Mouse (Mus musculus): ENCODE results near the gene Gm20521. TPM values are rescaled to one million over a fixed set of nuclear protein-coding genes. Genes with fewer than 3 reads are reported as not detected.
A peak's percentile ranks its signal among the peaks of the same experiment; 100 is the strongest.

Gm20521 gene
- polyA plus RNA-seq, 1 experiment from 2014 or later: not detected

- no peak overlapping the region for H3K27ac ChIP-seq (ENCODE audit: low read depth, low read length)
- ATAC-seq: no peak
- no peak overlapping the region for H3K4me3 ChIP-seq (ENCODE audit: low read depth, low read length)
- H3K9me3 ChIP-seq (replicated peaks; ENCODE audit: control insufficient read depth, low read length): no peaks in the 10 kb centered on the region
- no peak overlapping the region for H3K4me2 ChIP-seq (ENCODE audit: low read length)
- no peaks in the 10 kb centered on the region for H3K27me3 ChIP-seq (replicated peaks; ENCODE audit: control insufficient read depth, insufficient read depth, low read length)
- DNase-seq (ENCODE audit: low spot score): no peak
- no peak overlapping the region for H3K9ac ChIP-seq (ENCODE audit: low read length)
- H3K4me1 ChIP-seq (ENCODE audit: control insufficient read depth, insufficient read depth, low read length): peaks cover 9% of the 10 kb centered on the region; the same call in 1 of the 2 replicates
- WGBS: 87% methylated on average over 7 of the region's 7 CpGs
- peaks cover 55% of the 10 kb centered on the region for H3K36me3 ChIP-seq (ENCODE audit: control insufficient read depth, insufficient read depth, low read length)
These were observed 25.4 kb downstream of the Gm20521 start for GRCm38 (mm10) chr14:54908682-54909081.

- Histone ChIP-seq H3K27ac (ENCODE audit: low read depth, low read length) (peak overlapping the region; percentile 82), H3K4me2 (ENCODE audit: low read length) (peak overlapping the region; percentile 95), H3K9me3 (replicated peaks; ENCODE audit: control insufficient read depth, low read length) (no peaks in the 10 kb centered on the region), H3K4me1 (ENCODE audit: control insufficient read depth, insufficient read depth, low read length) (peaks cover 9% of the 10 kb centered on the region; the same call in 1 of the 2 replicates), H3K9ac (ENCODE audit: low read length) (peak overlapping the region; percentile 98), H3K4me3 (ENCODE audit: low read depth, low read length) (peak overlapping the region; percentile 96), H3K27me3 (replicated peaks; ENCODE audit: control insufficient read depth, insufficient read depth, low read length) (no peaks in the 10 kb centered on the region), H3K36me3 (ENCODE audit: control insufficient read depth, insufficient read depth, low read length) (peaks cover 50% of the 10 kb centered on the region)
- ATAC-seq (peak; percentile 68), DNase-seq (ENCODE audit: low spot score) (peak; percentile 31)
- WGBS: 2% methylated on average over 57 of the region's 69 CpGs
These were observed 29.0 kb downstream of the Gm20521 start for GRCm38 (mm10) chr14:54912109-54912850.

GRCm38 (mm10) chr14:54912886-54913285, 29.6 kb downstream of the Gm20521 start, which contains the start of gene Slc22a17:
TSS of gene Slc22a17 (minus strand) at chr14:54913132.
- Histone ChIP-seq H3K27me3 (replicated peaks; ENCODE audit: control insufficient read depth, insufficient read depth, low read length) (no peaks in the 10 kb centered on the region), H3K4me2 (ENCODE audit: low read length) (peak within 1 kb of the TSS; percentile 95), H3K36me3 (ENCODE audit: control insufficient read depth, insufficient read depth, low read length) (peaks cover 50% of the 10 kb centered on the region), H3K27ac (ENCODE audit: low read depth, low read length) (peak within 1 kb of the TSS; percentile 82), H3K4me3 (ENCODE audit: low read depth, low read length) (peak within 1 kb of the TSS; percentile 96), H3K4me1 (ENCODE audit: control insufficient read depth, insufficient read depth, low read length) (peaks cover 9% of the 10 kb centered on the region; the same call in 1 of the 2 replicates), H3K9me3 (replicated peaks; ENCODE audit: control insufficient read depth, low read length) (no peaks in the 10 kb centered on the region), H3K9ac (ENCODE audit: low read length) (peak within 1 kb of the TSS; percentile 98)
- peak; percentile 96 for DNase-seq (ENCODE audit: low spot score)
- WGBS: 0% methylated on average over 28 of the region's 28 CpGs
- ATAC-seq: peak; percentile 97

DNA sequence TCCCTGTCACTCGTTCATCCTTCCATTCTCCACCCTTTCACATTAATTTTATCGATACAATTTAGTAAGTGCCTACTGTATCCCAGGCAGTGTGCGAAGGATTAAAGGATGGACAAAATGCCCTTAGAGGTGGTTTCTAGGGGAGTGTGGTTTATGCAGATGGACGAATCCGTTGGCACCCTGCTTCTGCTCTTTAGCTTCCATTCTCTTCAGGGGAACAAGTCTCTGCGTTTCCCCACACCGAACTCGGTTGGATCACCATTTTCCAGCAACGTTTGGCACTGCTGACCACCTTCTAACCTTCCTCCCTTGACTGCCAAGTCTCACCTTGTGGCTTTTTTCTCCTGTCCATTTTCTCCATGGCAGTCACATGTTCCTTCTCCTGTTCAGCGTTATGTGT, 30.1 kb downstream of the Gm20521 start:
- H3K9me3 ChIP-seq (replicated peaks; ENCODE audit: control insufficient read depth, low read length): no peaks in the 10 kb centered on the region
- H3K9ac ChIP-seq (ENCODE audit: low read length): peak overlapping the region; percentile 98
- WGBS: 18% methylated on average over 10 of the region's 10 CpGs
- peaks cover 9% of the 10 kb centered on the region; the same call in 1 of the 2 replicates for H3K4me1 ChIP-seq (ENCODE audit: control insufficient read depth, insufficient read depth, low read length)
- no peaks in the 10 kb centered on the region for H3K27me3 ChIP-seq (replicated peaks; ENCODE audit: control insufficient read depth, insufficient read depth, low read length)
- H3K4me2 ChIP-seq (ENCODE audit: low read length): peak overlapping the region; percentile 95
- H3K36me3 ChIP-seq (ENCODE audit: control insufficient read depth, insufficient read depth, low read length): peaks cover 49% of the 10 kb centered on the region
- H3K4me3 ChIP-seq (ENCODE audit: low read depth, low read length): peak overlapping the region; percentile 96
- DNase-seq (ENCODE audit: low spot score) (no peak), ATAC-seq (peak; percentile 32)
- peak overlapping the region; percentile 82 for H3K27ac ChIP-seq (ENCODE audit: low read depth, low read length)

DNA sequence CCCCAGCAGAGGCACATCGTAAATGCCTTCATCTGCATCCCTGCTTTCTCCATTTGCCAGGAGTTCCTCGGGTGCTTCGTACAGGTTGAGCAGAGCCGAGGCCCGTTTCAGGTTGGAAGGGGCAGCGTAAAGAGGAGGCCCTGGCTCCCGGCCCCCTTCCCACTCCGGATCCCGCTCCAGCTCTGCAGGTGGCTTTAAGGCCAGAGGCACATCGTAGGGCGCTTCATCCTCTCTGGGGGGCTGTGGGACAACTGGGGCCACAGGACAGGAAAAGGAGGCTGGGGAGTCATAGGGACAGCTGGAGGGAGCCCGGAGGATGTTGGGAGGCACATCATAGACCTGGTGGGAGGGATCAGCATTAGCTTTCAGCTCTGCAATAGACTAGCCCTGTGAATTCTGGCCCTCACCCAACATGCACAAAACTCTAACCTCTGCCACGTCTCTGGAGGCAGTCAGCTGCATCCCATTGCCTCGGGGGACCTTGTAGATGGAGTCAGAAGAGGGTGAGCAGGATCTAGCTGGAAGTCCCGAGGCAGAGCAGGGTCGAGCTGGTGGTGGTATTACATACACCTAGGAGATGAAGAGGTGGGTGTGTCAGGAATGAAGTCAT, 36.9 kb downstream of the Gm20521 start:
- DNase-seq (ENCODE audit: low spot score) (no peak), ATAC-seq (no peak)
- Histone ChIP-seq H3K4me2 (ENCODE audit: low read length) (no peak overlapping the region), H3K9me3 (replicated peaks; ENCODE audit: control insufficient read depth, low read length) (peaks cover 12% of the 10 kb centered on the region), H3K4me1 (ENCODE audit: control insufficient read depth, insufficient read depth, low read length) (peaks cover 3% of the 10 kb centered on the region; the same call in 1 of the 2 replicates), H3K27me3 (replicated peaks; ENCODE audit: control insufficient read depth, insufficient read depth, low read length) (no peaks in the 10 kb centered on the region), H3K36me3 (ENCODE audit: control insufficient read depth, insufficient read depth, low read length) (peaks cover 51% of the 10 kb centered on the region), H3K9ac (ENCODE audit: low read length) (no peak overlapping the region), H3K4me3 (ENCODE audit: low read depth, low read length) (no peak overlapping the region), H3K27ac (ENCODE audit: low read depth, low read length) (no peak overlapping the region)
- 94% methylated on average over 16 of the region's 16 CpGs for WGBS

DNA sequence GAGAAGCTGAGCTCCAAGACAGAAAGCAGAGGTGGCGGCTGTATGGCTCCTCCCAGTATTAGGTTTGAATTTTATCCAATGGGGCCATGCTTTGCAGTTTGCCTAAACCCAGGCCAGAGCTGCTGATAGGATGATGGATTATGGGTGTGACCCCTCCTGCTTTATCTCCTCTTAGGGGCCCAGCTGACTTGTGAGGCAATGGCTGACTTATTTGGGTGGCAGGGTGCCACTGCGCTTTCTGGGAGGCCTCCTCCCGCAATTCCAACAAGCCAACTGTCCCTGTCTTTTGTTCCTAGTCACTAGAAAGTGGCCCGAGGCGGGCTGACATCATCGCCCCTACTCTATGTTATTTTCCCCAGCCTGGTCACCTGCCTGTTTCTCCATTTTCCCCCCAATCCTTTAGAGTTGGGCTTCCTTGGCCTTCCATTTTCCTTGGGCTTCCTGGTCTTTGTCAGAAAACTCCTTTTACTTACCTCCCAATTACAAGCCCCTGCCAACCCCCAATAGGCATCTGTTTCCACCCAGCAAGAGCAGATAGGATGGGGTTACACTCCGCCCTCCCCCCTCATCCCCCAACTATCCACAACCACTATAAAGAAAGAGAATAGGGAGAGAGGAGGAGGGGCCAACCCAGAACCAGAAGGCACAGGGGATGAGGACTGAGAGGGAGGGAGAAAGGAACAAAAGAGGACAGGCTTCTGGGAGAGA, 41.6 kb downstream of the Gm20521 start:
- peak overlapping the region; percentile 47 for H3K4me3 ChIP-seq (ENCODE audit: low read depth, low read length)
- H3K9me3 ChIP-seq (replicated peaks; ENCODE audit: control insufficient read depth, low read length): peaks cover 12% of the 10 kb centered on the region
- H3K36me3 ChIP-seq (ENCODE audit: control insufficient read depth, insufficient read depth, low read length): peaks cover 11% of the 10 kb centered on the region
- peaks cover 18% of the 10 kb centered on the region for H3K4me1 ChIP-seq (ENCODE audit: control insufficient read depth, insufficient read depth, low read length)
- peak overlapping the region; percentile 93 for H3K4me2 ChIP-seq (ENCODE audit: low read length)
- H3K27ac ChIP-seq (ENCODE audit: low read depth, low read length): peak overlapping the region; percentile 97
- DNase-seq (ENCODE audit: low spot score) (peak; percentile 85), ATAC-seq (peak; percentile 71)
- peak overlapping the region; percentile 87 for H3K9ac ChIP-seq (ENCODE audit: low read length)
- WGBS: 4% methylated on average over 7 of the region's 7 CpGs
- no peaks in the 10 kb centered on the region for H3K27me3 ChIP-seq (replicated peaks; ENCODE audit: control insufficient read depth, insufficient read depth, low read length)

- H3K4me1 ChIP-seq (ENCODE audit: control insufficient read depth, insufficient read depth, low read length): peaks cover 22% of the 10 kb centered on the region
- H3K4me3 ChIP-seq (ENCODE audit: low read depth, low read length): peak within 1 kb of the TSS; percentile 47
- peak within 1 kb of the TSS; percentile 97 for H3K27ac ChIP-seq (ENCODE audit: low read depth, low read length)
- DNase-seq (ENCODE audit: low spot score): peak; percentile 65
- peak; percentile 45 for ATAC-seq
- no peaks in the 10 kb centered on the region for H3K27me3 ChIP-seq (replicated peaks; ENCODE audit: control insufficient read depth, insufficient read depth, low read length)
- peaks cover 12% of the 10 kb centered on the region for H3K9me3 ChIP-seq (replicated peaks; ENCODE audit: control insufficient read depth, low read length)
- H3K4me2 ChIP-seq (ENCODE audit: low read length): peak within 1 kb of the TSS; percentile 93
- peaks cover 2% of the 10 kb centered on the region for H3K36me3 ChIP-seq (ENCODE audit: control insufficient read depth, insufficient read depth, low read length)
- peak within 1 kb of the TSS; percentile 87 for H3K9ac ChIP-seq (ENCODE audit: low read length)
- 1% methylated on average over 57 of the region's 57 CpGs for WGBS
These were observed 42.4 kb downstream of the Gm20521 start, which contains the start of gene Efs for GRCm38 (mm10) chr14:54925349-54926342. TSS of gene Efs (minus strand) at chr14:54926126.
